ENCODE assay signal across 27 mouse cellular contexts in the genomic region with DNA sequence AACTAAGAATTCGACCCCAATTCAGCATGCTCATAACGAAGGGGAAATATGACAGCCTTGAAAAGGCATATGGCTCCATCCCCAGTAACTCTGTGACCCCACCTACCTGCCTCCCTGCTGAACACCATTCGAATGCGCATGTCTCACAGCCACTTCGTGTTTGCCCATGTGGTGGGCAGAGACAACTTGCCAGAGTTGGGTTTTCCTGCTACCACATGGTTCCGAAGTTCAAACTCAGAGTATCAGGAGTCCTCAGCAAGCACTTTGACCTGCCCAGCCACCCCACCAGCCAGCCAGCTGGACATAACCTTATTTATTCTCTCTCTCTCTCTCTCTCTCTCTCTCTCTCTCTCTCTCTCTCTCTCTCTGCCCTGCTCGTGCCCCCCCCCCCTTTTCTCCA. TPM values are rescaled to one million over a fixed set of nuclear protein-coding genes. Genes with fewer than 3 reads are reported as not detected.
DNase-seq lines count a peak whose midpoint lies in the region; ATAC-seq and TF ChIP-seq lines count a peak whose summit lies in the region.
"Had no signal": no experiment of that assay in that cellular context is flagged by ENCODE, and none has a peak within 500 bp of the region (broad histone marks: within the 10 kb centered on the region; RNA-seq: fewer than 3 reads in every experiment).

No protein-coding gene starts in this region.

- intact Hi-C loops in gastrocnemius, adult 2 months (cut with DNase I): no loop called here
- intact Hi-C loops in left cerebral cortex, postnatal 36 days (cut with DNase I): no loop called here

- TF ChIP-seq POLR2A in kidney, adult 2 months (IDR thresholded peaks at IDR 0.05; ENCODE audit: low read depth, low read length): no peak

- no peaks in the 10 kb centered on the region for H3K9me3 ChIP-seq in kidney, embryonic 16.5 days (ENCODE audit: low read length)
- H3K9me3 ChIP-seq: embryonic facial prominence, embryonic 12.5 days; embryonic facial prominence, embryonic 15.5 days; heart, embryonic 10.5 days; heart, embryonic 13.5 days had no signal

- 41% methylated on average over 7 of the region's 7 CpGs for WGBS in kidney, adult 2 months
- 39% methylated on average over 6 of the region's 7 CpGs for WGBS in kidney, embryonic 16.5 days

- H3K27me3 ChIP-seq in kidney, adult 2 months (replicated peaks; ENCODE audit: control insufficient read depth, insufficient read depth, low read length): no peaks in the 10 kb centered on the region
- peaks cover 16% of the 10 kb centered on the region; the same call in 1 of the 2 replicates for H3K27me3 ChIP-seq in kidney, embryonic 16.5 days (ENCODE audit: insufficient read depth, low read length)
- H3K27me3 ChIP-seq: embryonic facial prominence, embryonic 12.5 days; embryonic facial prominence, embryonic 15.5 days had no signal

- no peak overlapping the region for H3K4me3 ChIP-seq in gastrocnemius, adult 2 months
- H3K4me3 ChIP-seq in kidney, adult 2 months (ENCODE audit: insufficient read depth, low read depth, low read length): no peak overlapping the region
- no peak overlapping the region for H3K4me3 ChIP-seq in kidney, embryonic 16.5 days (ENCODE audit: low read length)
- H3K4me3 ChIP-seq: embryonic facial prominence, embryonic 12.5 days; heart, adult 2 months; heart, embryonic 13.5 days had no signal

- no peak for ATAC-seq in kidney, embryonic 16.5 days (ENCODE audit: low FRiP score, low TSS enrichment)
- ATAC-seq: activated CD4-positive, CD25-positive, alpha-beta regulatory T cell, adult 4 months; forebrain, embryonic 14.5 days; forebrain, postnatal 0 days had no signal

- H3K9ac ChIP-seq in kidney, embryonic 16.5 days (replicated peaks; ENCODE audit: low read length): no peak overlapping the region
- H3K9ac ChIP-seq: embryonic facial prominence, embryonic 15.5 days; hindbrain, embryonic 14.5 days had no signal

- DNase-seq in gastrocnemius, adult 2 months: peak; percentile 1
- no peak for DNase-seq in gastrocnemius, adult 18-20 months (ENCODE audit: low spot score)
- peak; percentile 90 for DNase-seq in kidney, adult 2 months
- peak; percentile 90 for DNase-seq in kidney, adult 9 months
- DNase-seq in kidney, postnatal 25 days: peak; percentile 64 to 86
- DNase-seq in cerebellum, adult 8-10 months: no peak
- no peak for DNase-seq in left cerebral cortex, postnatal 36 days (ENCODE audit: low spot score in 2 of 2)
- DNase-seq: adrenal gland, adult 8-10 months; adrenal gland, postnatal 25 days; cerebellum, adult 11-12 months; cerebellum, adult 9-10 months; cerebellum, postnatal 14 days; forebrain, postnatal 0 days; gastrocnemius, postnatal 10 days; gastrocnemius, postnatal 36 days; heart, adult 2 months; heart, postnatal 14 days; heart, postnatal 4 days had no signal

- 0 out of 2 replicates have a peak, but pooled peaks cover 3% of the 10 kb centered on the region for H3K4me1 ChIP-seq in kidney, adult 2 months (ENCODE audit: control insufficient read depth, insufficient read depth, low read length)
- peaks cover 25% of the 10 kb centered on the region for H3K4me1 ChIP-seq in kidney, embryonic 16.5 days (ENCODE audit: insufficient read depth, low read length)

- TF ChIP-seq CTCF in gastrocnemius, adult 2 months (IDR thresholded peaks at IDR 0.05): no peak
- TF ChIP-seq CTCF in kidney, adult 2 months (conservative IDR thresholded peaks at IDR 0.05; ENCODE audit: insufficient read depth, insufficient read length, low read depth, low read length): no peak

- H3K36me3 ChIP-seq in kidney, adult 2 months (ENCODE audit: control insufficient read depth, insufficient read depth, low read length): no peaks in the 10 kb centered on the region
- no peaks in the 10 kb centered on the region for H3K36me3 ChIP-seq in kidney, embryonic 16.5 days (ENCODE audit: insufficient read depth, low read length)
- H3K36me3 ChIP-seq: embryonic facial prominence, embryonic 12.5 days; embryonic facial prominence, embryonic 15.5 days; heart, embryonic 10.5 days; heart, embryonic 13.5 days had no signal

- no peak overlapping the region for H3K4me2 ChIP-seq in kidney, embryonic 16.5 days (replicated peaks; ENCODE audit: low read depth, low read length)

- H3K27ac ChIP-seq in gastrocnemius, adult 2 months: no peak overlapping the region
- peak overlapping the region; percentile 81 for H3K27ac ChIP-seq in kidney, adult 2 months (ENCODE audit: insufficient read depth, low read depth, low read length)
- H3K27ac ChIP-seq in kidney, embryonic 16.5 days (ENCODE audit: low read length): no peak overlapping the region
- H3K27ac ChIP-seq: embryonic facial prominence, embryonic 15.5 days; heart, adult 2 months; heart, embryonic 10.5 days; heart, embryonic 13.5 days; hindbrain, embryonic 14.5 days had no signal

RNA-seq across cellular contexts. Expression of gene Mansc4, which starts 0.9 kb away (rescaled TPM):
- not detected for total RNA-seq in gastrocnemius, adult 2 months (2021)
- under 1 TPM in 1 of 2 experiments, not detected in 1; 0.21 TPM for total RNA-seq in gastrocnemius, adult 18-20 months (2021)
- 15.6 and 17.2 TPM in 2 replicates for polyA plus RNA-seq in kidney, adult 2 months (2012; rRNA removed)
- 5.3 and 5.9 TPM in 2 replicates for polyA plus RNA-seq in kidney, embryonic 16.5 days (2015; fragmentation: Nextera tagmentation; extraction: Ambion mirVana)
- under 1 TPM in 1 of 2 experiments, not detected in 1; 0.30 TPM for total RNA-seq in left cerebral cortex, postnatal 36 days (2021)
- total RNA-seq: adrenal gland, postnatal 25 days; gastrocnemius, postnatal 10 days; gastrocnemius, postnatal 36 days; granulocyte monocyte progenitor cell, adult 5-6 weeks; heart, adult 2 months; heart, postnatal 14 days; heart, postnatal 4 days had no signal
- polyA plus RNA-seq: heart, adult 2 months had no signal

RNA-seq across cellular contexts. Expression of gene Klhl42, which starts 3.4 kb away (rescaled TPM):
- 1 to 10 TPM; 1.7 to 2.2 TPM for total RNA-seq in gastrocnemius, adult 2 months (2021)
- 1 to 10 TPM; 1.2 to 1.5 TPM for total RNA-seq in gastrocnemius, adult 18-20 months (2021)
- 13.3 and 15.3 TPM in 2 replicates for polyA plus RNA-seq in kidney, adult 2 months (2012; rRNA removed)
- polyA plus RNA-seq in kidney, embryonic 16.5 days (2015; fragmentation: Nextera tagmentation; extraction: Ambion mirVana): 6.0 and 7.0 TPM in 2 replicates
- total RNA-seq in left cerebral cortex, postnatal 36 days (2021): 10 to 100 TPM; 20.1 to 22.4 TPM

RNA-seq across cellular contexts. Expression of gene Mrps35, which starts 45.2 kb away (rescaled TPM):
- total RNA-seq in gastrocnemius, adult 2 months (2021): 10 to 100 TPM; 37.4 to 52.4 TPM
- total RNA-seq in gastrocnemius, adult 18-20 months (2021): 10 to 100 TPM; 41.8 to 44.5 TPM
- 16.9 and 33.1 TPM in 2 replicates for polyA plus RNA-seq in kidney, adult 2 months (2012; rRNA removed)
- polyA plus RNA-seq in kidney, embryonic 16.5 days (2015; fragmentation: Nextera tagmentation; extraction: Ambion mirVana): 120 and 131 TPM in 2 replicates
- 10 to 100 TPM; 45.2 to 52.9 TPM for total RNA-seq in left cerebral cortex, postnatal 36 days (2021)

RNA-seq across cellular contexts. Expression of gene Rep15, which starts 55.4 kb away (rescaled TPM):
- total RNA-seq in gastrocnemius, adult 2 months (2021): under 1 TPM; 0.59 to 0.66 TPM
- under 1 TPM; 0.41 to 0.74 TPM for total RNA-seq in gastrocnemius, adult 18-20 months (2021)
- 0.35 and 0.42 TPM in 2 replicates for polyA plus RNA-seq in kidney, adult 2 months (2012; rRNA removed)
- 0.85 and 1.1 TPM in 2 replicates for polyA plus RNA-seq in kidney, embryonic 16.5 days (2015; fragmentation: Nextera tagmentation; extraction: Ambion mirVana)
- 1 to 10 TPM; 1.1 to 2.7 TPM for total RNA-seq in left cerebral cortex, postnatal 36 days (2021)

Comparison
In these comparisons a context has a peak if more than half of its experiments do, and no peak if none do; other contexts are left out.
1. DNase-seq: peak in gastrocnemius, adult 2 months (single experiment), kidney, adult 2 months (single experiment), kidney, adult 9 months (single experiment) and kidney, postnatal 25 days (2 of 2); none in gastrocnemius, adult 18-20 months (single experiment), cerebellum, adult 8-10 months (single experiment) and left cerebral cortex, postnatal 36 days (0 of 2).
2. RNA of gene Klhl42, which starts 3.4 kb away (total RNA-seq): 20.1 to 22.4 TPM in left cerebral cortex, postnatal 36 days; 1.7 to 2.2 TPM in gastrocnemius, adult 2 months and 1.2 to 1.5 TPM in gastrocnemius, adult 18-20 months; every median in the first group is over 4 times any median in the second.